In genomic region chr1:192189056-192189455, GRCm38 (mm10) we compare ENCODE assay signal across 9 mouse cellular contexts. TPM values are rescaled to one million over a fixed set of nuclear protein-coding genes. Genes with fewer than 3 reads are reported as not detected.
DNase-seq lines count a peak whose midpoint lies in the region; ATAC-seq and TF ChIP-seq lines count a peak whose summit lies in the region.
"Had no signal": no experiment of that assay in that cellular context is flagged by ENCODE, and none has a peak within 500 bp of the region (broad histone marks: within the 10 kb centered on the region; RNA-seq: fewer than 3 reads in every experiment).

No protein-coding gene starts in this region.

- H3K9ac ChIP-seq in hindbrain, embryonic 11.5 days (ENCODE audit: low read depth, low read length), result no peak overlapping the region
- H3K9ac ChIP-seq: limb, embryonic 12.5 days had no signal

- peaks cover 18% of the 10 kb centered on the region for H3K27me3 ChIP-seq in hindbrain, embryonic 11.5 days (ENCODE audit: control insufficient read depth, insufficient read depth, low read length)
- peaks cover 54% of the 10 kb centered on the region for H3K27me3 ChIP-seq in hindbrain, embryonic 10.5 days (ENCODE audit: insufficient read depth, poor library complexity, severe bottlenecking)

- ATAC-seq in hindbrain, embryonic 11.5 days (ENCODE audit: low FRiP score), result no peak
- ATAC-seq in granulocyte monocyte progenitor cell, adult 5-6 weeks (replicated peaks; ENCODE audit: poor library complexity, severe bottlenecking), result no peak

- no peak overlapping the region for H3K27ac ChIP-seq in hindbrain, embryonic 11.5 days (ENCODE audit: low read depth, low read length)
- no peak overlapping the region for H3K27ac ChIP-seq in hindbrain, embryonic 10.5 days
- no peak overlapping the region for H3K27ac ChIP-seq in bone marrow macrophage, adult 2 months (ENCODE audit: insufficient read depth, low read depth, low read length)
- H3K27ac ChIP-seq: limb, embryonic 12.5 days had no signal

- WGBS in hindbrain, embryonic 11.5 days, result 11% methylated on average over 4 of the region's 4 CpGs
- WGBS in hindbrain, embryonic 10.5 days, result 21% methylated on average over 4 of the region's 4 CpGs

- peak; percentile 32; the same call in 1 of the 2 replicates for TF ChIP-seq CTCF in bone marrow macrophage, adult 2 months (IDR thresholded peaks at IDR 0.05; ENCODE audit: low read depth, low read length)

- H3K36me3 ChIP-seq in hindbrain, embryonic 11.5 days (ENCODE audit: control insufficient read depth, insufficient read depth, low read length), result no peaks in the 10 kb centered on the region
- no peaks in the 10 kb centered on the region for H3K36me3 ChIP-seq in hindbrain, embryonic 10.5 days
- H3K36me3 ChIP-seq: limb, embryonic 12.5 days had no signal

- H3K4me3 ChIP-seq in hindbrain, embryonic 11.5 days (ENCODE audit: low read depth, low read length), result no peak overlapping the region
- no peak overlapping the region for H3K4me3 ChIP-seq in hindbrain, embryonic 10.5 days
- H3K4me3 ChIP-seq in bone marrow macrophage, adult 2 months (ENCODE audit: insufficient read depth, low read length), result no peak overlapping the region
- H3K4me3 ChIP-seq: limb, embryonic 12.5 days had no signal

- no peak overlapping the region for H3K4me2 ChIP-seq in hindbrain, embryonic 11.5 days (replicated peaks; ENCODE audit: low read depth, low read length)
- H3K4me2 ChIP-seq: limb, embryonic 12.5 days had no signal

- no peaks in the 10 kb centered on the region for H3K4me1 ChIP-seq in hindbrain, embryonic 11.5 days (replicated peaks; ENCODE audit: control insufficient read depth, insufficient read depth, low read length)
- H3K4me1 ChIP-seq in hindbrain, embryonic 10.5 days (replicated peaks), result peaks cover 12% of the 10 kb centered on the region
- H3K4me1 ChIP-seq in bone marrow macrophage, adult 2 months (ENCODE audit: control insufficient read depth, insufficient read depth, low read length), result no peaks in the 10 kb centered on the region

- TF ChIP-seq POLR2A in bone marrow macrophage, adult 2 months (IDR thresholded peaks at IDR 0.05; ENCODE audit: borderline replicate concordance, low read depth, low read length), result no peak

- H3K9me3 ChIP-seq in hindbrain, embryonic 11.5 days (ENCODE audit: control insufficient read depth, low read length), result no peaks in the 10 kb centered on the region
- no peaks in the 10 kb centered on the region for H3K9me3 ChIP-seq in hindbrain, embryonic 10.5 days
- H3K9me3 ChIP-seq: limb, embryonic 12.5 days had no signal

- DNase-seq in hindbrain, embryonic 11.5 days (ENCODE audit: low spot score), result peak; percentile 56
- no peak for DNase-seq in hindbrain, embryonic 10.5 days (ENCODE audit: low spot score)
- peak; percentile 2 to 4 for DNase-seq in B cell, adult 2 months
- DNase-seq in fibroblast of lung, adult 2 months (ENCODE audit: low read depth), result peak; percentile 26
- peak; percentile 80 for DNase-seq in lung, postnatal 36 days
- no peak for DNase-seq in urinary bladder, postnatal 4 days (ENCODE audit: low spot score in 2 of 2)

RNA-seq across cellular contexts. Expression of gene Kcnh1, which starts 1.5 kb away (rescaled TPM):
- 0.40 and 0.64 TPM in 2 replicates for polyA plus RNA-seq in hindbrain, embryonic 11.5 days (2014; fragmentation: Nextera tagmentation; extraction: Ambion mirVana)
- 0.84 and 1.4 TPM in 2 replicates for polyA plus RNA-seq in hindbrain, embryonic 10.5 days (2016; fragmentation: Nextera tagmentation; extraction: Ambion mirVana)
- not detected in 2 replicates for polyA plus RNA-seq in bone marrow macrophage, adult 2 months (2012; ENCODE audit: insufficient read depth, insufficient read length, missing spikeins)
- not detected in 2 replicates for total RNA-seq in granulocyte monocyte progenitor cell, adult 5-6 weeks (2014; fragmentation: Nextera tagmentation)
- total RNA-seq in granulocyte monocyte progenitor cell, adult 5-6 weeks (2017), result not detected in 2 replicates

RNA-seq across cellular contexts. Expression of gene Rcor3, which starts 51.2 kb away (rescaled TPM):
- 20.3 and 22.2 TPM in 2 replicates for polyA plus RNA-seq in hindbrain, embryonic 11.5 days (2014; fragmentation: Nextera tagmentation; extraction: Ambion mirVana)
- polyA plus RNA-seq in hindbrain, embryonic 10.5 days (2016; fragmentation: Nextera tagmentation; extraction: Ambion mirVana), result 14.3 and 15.1 TPM in 2 replicates
- polyA plus RNA-seq in bone marrow macrophage, adult 2 months (2012; ENCODE audit: insufficient read depth, insufficient read length, missing spikeins), result 25.0 and 27.4 TPM in 2 replicates
- 17.0 and 21.9 TPM in 2 replicates for total RNA-seq in granulocyte monocyte progenitor cell, adult 5-6 weeks (2014; fragmentation: Nextera tagmentation)
- 10.0 and 12.5 TPM in 2 replicates for total RNA-seq in granulocyte monocyte progenitor cell, adult 5-6 weeks (2017)

Comparison
In these comparisons a context has a peak if more than half of its experiments do, and no peak if none do; other contexts are left out.
1. DNase-seq: peak in hindbrain, embryonic 11.5 days (single experiment), B cell, adult 2 months (2 of 2), fibroblast of lung, adult 2 months (single experiment) and lung, postnatal 36 days (single experiment); none in hindbrain, embryonic 10.5 days (single experiment) and urinary bladder, postnatal 4 days (0 of 2).